Mouse (Mus musculus) liver, embryonic 14.5 days (tissue): ENCODE measurements at regions not wholly inside any gene's neighbourhood (a gene's known extent, or its start where the extent isn't known, plus 50 kb on each side); places are given as distances from the start of the nearest gene placed in this dataset.

Experiments used
- CTCF ChIP-seq: IDR thresholded peaks from 2 replicates; pipeline ENCODE4 v1.5.1; 2016; ENCODE audit warnings: antibody characterized with exemption, low read depth, control low read depth
- EP300 ChIP-seq: IDR thresholded peaks from 2 replicates; pipeline ENCODE4 v1.6.1; 2016; ENCODE audit warnings: antibody characterized with exemption, low read depth

DNA sequence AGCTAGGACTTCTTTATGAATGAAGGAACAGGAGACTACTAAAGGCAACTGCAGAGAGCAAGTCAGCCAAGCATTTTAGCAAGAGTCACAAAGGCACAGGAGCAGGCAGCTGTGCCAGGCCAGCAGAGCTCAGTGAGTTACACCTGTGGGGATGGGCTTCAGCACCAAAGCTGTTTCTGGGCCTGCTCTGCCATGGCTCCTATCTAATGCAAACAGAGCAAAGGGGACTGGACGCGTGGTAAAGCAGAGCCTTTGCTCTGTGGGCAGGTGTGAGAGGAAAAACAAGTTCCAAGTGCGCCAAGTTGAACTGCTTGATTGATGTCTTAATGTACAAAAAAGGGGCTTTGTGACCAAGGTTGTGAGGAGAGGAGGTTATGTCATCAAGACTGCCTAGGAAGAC lies 215.4 kb downstream of the Bcl11a start:
- TF ChIP-seq CTCF, result no peak
- TF ChIP-seq EP300, result no peak
